Mouse (Mus musculus) cortical plate, adult 2 months (tissue): ENCODE results near the gene Samhd1. TPM values are rescaled to one million over a fixed set of nuclear protein-coding genes. Genes with fewer than 3 reads are reported as not detected.

ENCODE experiments used
- H3K27ac ChIP-seq: fragments of 200-500 bp; 2 replicates; pipeline ENCODE4 v1.5.1; 2012; ENCODE audit warnings: low read length, control low read depth, inconsistent platforms; ENCODE audit not compliant: insufficient read depth
- H3K4me1 ChIP-seq: fragments of 200-500 bp; 2 replicates; pipeline ENCODE4 v1.6.1; 2011; ENCODE audit warnings: low read length; ENCODE audit not compliant: control insufficient read depth, insufficient read depth
- H3K4me3 ChIP-seq: fragments of 200-500 bp; 2 replicates; pipeline ENCODE4 v1.5.1; 2011; ENCODE audit warnings: mild to moderate bottlenecking, low read length, control low read depth; ENCODE audit not compliant: insufficient read depth
- CTCF ChIP-seq: fragments of 200-500 bp; IDR thresholded peaks from 2 replicates; pipeline ENCODE4 v1.5.1; 2011; ENCODE audit warnings: mild to moderate bottlenecking, control low read depth, low read length; ENCODE audit not compliant: insufficient read depth; ENCODE audit errors: extremely low read depth
- POLR2A ChIP-seq: fragments of 200-500 bp; IDR thresholded peaks from 2 replicates; pipeline ENCODE4 v1.6.1; 2011; ENCODE audit warnings: mild to moderate bottlenecking, low read length, control low read depth; ENCODE audit not compliant: insufficient read depth; ENCODE audit errors: extremely low read depth
- polyA plus RNA-seq: library from polyadenylated mRNA; depleted of rRNA; stranded (reverse); fragments of >200 nt; gene quantifications from 2 replicates; pipeline ENCODE4 v1.2.3, GENCODE M21; 2012

Samhd1 gene
- polyA plus RNA-seq, 1 experiment, result 15.9 TPM

GRCm38 (mm10) chr2:157086796-157087195 is 48.3 kb downstream of the Samhd1 start, which contains the start of gene Tldc2:
Tldc2 (plus strand) TSS chr2:157087055.
- H3K4me1 ChIP-seq, result peaks cover 1% of the 10 kb centered on the region; the same call in 1 of the 2 replicates
- TF ChIP-seq POLR2A, result no peak
- no peak for TF ChIP-seq CTCF
- H3K27ac ChIP-seq, result no peak within 1 kb of the TSS
- H3K4me3 ChIP-seq, result no peak within 1 kb of the TSS

GRCm38 (mm10) chr2:157084831-157085585 is 50.1 kb downstream of the Samhd1 start:
- no peak overlapping the region for H3K4me3 ChIP-seq
- no peak overlapping the region for H3K27ac ChIP-seq
- H3K4me1 ChIP-seq, result no peaks in the 10 kb centered on the region
- TF ChIP-seq POLR2A, result no peak
- no peak for TF ChIP-seq CTCF

GRCm38 (mm10) chr2:157081960-157082359 is 53.1 kb downstream of the Samhd1 start:
- no peak overlapping the region for H3K27ac ChIP-seq
- H3K4me3 ChIP-seq, result no peak overlapping the region
- TF ChIP-seq POLR2A (no peak), CTCF (no peak)
- no peaks in the 10 kb centered on the region; the same call in 1 of the 2 replicates for H3K4me1 ChIP-seq

GRCm38 (mm10) chr2:157081331-157081730 is 53.7 kb downstream of the Samhd1 start:
- no peak overlapping the region for H3K27ac ChIP-seq
- H3K4me3 ChIP-seq, result no peak overlapping the region
- TF ChIP-seq POLR2A (no peak), CTCF (no peak)
- H3K4me1 ChIP-seq, result no peaks in the 10 kb centered on the region; the same call in 1 of the 2 replicates

GRCm38 (mm10) chr2:157079701-157080180 is 55.3 kb downstream of the Samhd1 start:
- H3K4me3 ChIP-seq, result peak overlapping the region; percentile 37; the same call in 1 of the 2 replicates
- H3K27ac ChIP-seq, result no peak overlapping the region
- H3K4me1 ChIP-seq, result peaks cover 4% of the 10 kb centered on the region
- TF ChIP-seq POLR2A, result no peak
- no peak for TF ChIP-seq CTCF

- H3K4me1 ChIP-seq, result peaks cover 6% of the 10 kb centered on the region
- TF ChIP-seq POLR2A (no peak), CTCF (0 out of 2 replicates have a peak, but pooled peaks have one; percentile 1)
- peak within 1 kb of the TSS; percentile 37 for H3K4me3 ChIP-seq
Observed at GRCm38 (mm10) chr2:157078793-157079700, 56.0 kb downstream of the Samhd1 start, which contains the start of gene Soga1. Soga1 (minus strand) TSS chr2:157079254.

GRCm38 (mm10) chr2:157078059-157078792 is 56.8 kb downstream of the Samhd1 start:
- H3K4me3 ChIP-seq, result peak overlapping the region; percentile 37
- TF ChIP-seq POLR2A (no peak), CTCF (no peak)
- peaks cover 8% of the 10 kb centered on the region for H3K4me1 ChIP-seq
- H3K27ac ChIP-seq, result peak overlapping the region; percentile 84

More at GRCm38 (mm10) chr2:157078793-157079700, 56.0 kb downstream of the Samhd1 start, which contains the start of gene Soga1:
- peak within 1 kb of the TSS; percentile 84 for H3K27ac ChIP-seq

- Histone ChIP-seq H3K4me1 (peaks cover 8% of the 10 kb centered on the region), H3K27ac (peak overlapping the region; percentile 67), H3K4me3 (peak overlapping the region; percentile 37)
- TF ChIP-seq POLR2A (no peak), CTCF (no peak)
Observed at GRCm38 (mm10) chr2:157077641-157078058, 57.4 kb downstream of the Samhd1 start.
